In genomic region chr4:44016791-44017190, GRCm38 (mm10) we compare ENCODE assay signal across 33 mouse cellular contexts. TPM values are rescaled to one million over a fixed set of nuclear protein-coding genes. Genes with fewer than 3 reads are reported as not detected.
DNase-seq lines count a peak whose midpoint lies in the region; ATAC-seq and TF ChIP-seq lines count a peak whose summit lies in the region.
"Had no signal": no experiment of that assay in that cellular context is flagged by ENCODE, and none has a peak within 500 bp of the region (broad histone marks: within the 10 kb centered on the region; RNA-seq: fewer than 3 reads in every experiment).

No protein-coding gene starts in this region.

- H3K4me3 ChIP-seq in intestine, embryonic 15.5 days (replicated peaks): no peak overlapping the region
- H3K4me3 ChIP-seq in thymus, adult 2 months (ENCODE audit: control insufficient read depth, insufficient read depth, low read length): no peak overlapping the region
- H3K4me3 ChIP-seq: embryonic facial prominence, embryonic 10.5 days; forebrain, embryonic 10.5 days; heart, adult 2 months; hindbrain, embryonic 15.5 days; liver, embryonic 12.5 days; myocyte; neural tube, embryonic 13.5 days had no signal

- peak; percentile 18; the same call in 1 of the 2 replicates for ATAC-seq in intestine, embryonic 15.5 days
- ATAC-seq: forebrain, postnatal 0 days; liver, embryonic 12.5 days had no signal

- H3K4me2 ChIP-seq in intestine, embryonic 15.5 days (replicated peaks): no peak overlapping the region
- H3K4me2 ChIP-seq: hindbrain, embryonic 15.5 days; lung, embryonic 14.5 days; neural tube, embryonic 13.5 days had no signal

- H3K36me3 ChIP-seq in intestine, embryonic 15.5 days: peaks cover 16% of the 10 kb centered on the region
- H3K36me3 ChIP-seq in thymus, adult 2 months (ENCODE audit: control insufficient read depth, insufficient read depth, low read length): peaks cover 20% of the 10 kb centered on the region

- no peak for TF ChIP-seq CTCF in thymus, adult 2 months (IDR thresholded peaks at IDR 0.05; ENCODE audit: borderline replicate concordance, control insufficient read depth, extremely low read depth, insufficient read depth, low read length, poor library complexity)

- 78% methylated on average over 12 of the region's 12 CpGs for WGBS in intestine, embryonic 15.5 days
- 96% methylated on average over 12 of the region's 12 CpGs for WGBS in thymus, adult 2 months

- H3K27ac ChIP-seq in intestine, embryonic 15.5 days: no peak overlapping the region
- no peak overlapping the region for H3K27ac ChIP-seq in thymus, adult 2 months (ENCODE audit: control insufficient read depth, insufficient read depth, low read length)
- H3K27ac ChIP-seq: embryonic facial prominence, embryonic 10.5 days; forebrain, embryonic 10.5 days; heart, adult 2 months; hindbrain, embryonic 15.5 days; neural tube, embryonic 13.5 days had no signal

- no peaks in the 10 kb centered on the region for H3K27me3 ChIP-seq in intestine, embryonic 15.5 days (replicated peaks)
- H3K27me3 ChIP-seq in thymus, adult 2 months (ENCODE audit: control insufficient read depth, insufficient read depth, low read length): no peaks in the 10 kb centered on the region
- H3K27me3 ChIP-seq: hindbrain, embryonic 15.5 days; liver, embryonic 12.5 days; neural tube, embryonic 13.5 days had no signal

- H3K9ac ChIP-seq in intestine, embryonic 15.5 days: no peak overlapping the region
- H3K9ac ChIP-seq: forebrain, postnatal 0 days; hindbrain, embryonic 15.5 days; liver, embryonic 12.5 days; lung, embryonic 14.5 days; neural tube, embryonic 13.5 days had no signal

- peak; percentile 85 for DNase-seq in heart, adult 11 months
- DNase-seq in heart, postnatal 10 days: no peak
- DNase-seq in kidney, adult 9 months: peak; percentile 83
- peak; percentile 72 to 74 for DNase-seq in kidney, postnatal 25 days
- no peak for DNase-seq in lung, adult 18-20 months
- DNase-seq in thymus, adult 2 months: no peak
- no peak for DNase-seq in spleen, adult 18-20 months
- DNase-seq: adrenal gland, postnatal 14 days; cerebellum, adult 9-10 months; forebrain, postnatal 0 days; gastrocnemius, postnatal 25 days; heart, postnatal 4 days; layer of hippocampus, postnatal 36 days; lung, embryonic 14.5 days; midbrain, embryonic 14.5 days; retina, postnatal 1 day; thymus, postnatal 25 days had no signal

- no peak for TF ChIP-seq POLR2A in thymus, adult 2 months (IDR thresholded peaks at IDR 0.05; ENCODE audit: control insufficient read depth, extremely low read depth, insufficient read depth, low read length, poor library complexity)

- intact Hi-C loops in heart, postnatal 10 days (cut with DNase I): no loop called here

- no peaks in the 10 kb centered on the region for H3K9me3 ChIP-seq in intestine, embryonic 15.5 days
- H3K9me3 ChIP-seq: embryonic facial prominence, embryonic 10.5 days; forebrain, embryonic 10.5 days; hindbrain, embryonic 15.5 days; liver, embryonic 12.5 days; neural tube, embryonic 13.5 days had no signal

- peaks cover 30% of the 10 kb centered on the region for H3K4me1 ChIP-seq in intestine, embryonic 15.5 days (replicated peaks)
- peaks cover 22% of the 10 kb centered on the region for H3K4me1 ChIP-seq in thymus, adult 2 months (replicated peaks; ENCODE audit: control insufficient read depth, insufficient read depth, low read length)

RNA-seq across cellular contexts. Expression of gene Clta, which starts 12.5 kb away (rescaled TPM):
- 100 to 1,000 TPM; 101 to 104 TPM for total RNA-seq in heart, postnatal 10 days (2021)
- 260 and 272 TPM in 2 replicates for polyA plus RNA-seq in intestine, embryonic 15.5 days (2015; fragmentation: Nextera tagmentation; extraction: Ambion mirVana)
- polyA plus RNA-seq in thymus, adult 2 months (2012; rRNA removed): 184 and 193 TPM in 2 replicates

RNA-seq across cellular contexts. Expression of gene Ccin, which starts 33.5 kb away (rescaled TPM):
- under 1 TPM; 0.12 to 0.22 TPM for total RNA-seq in heart, postnatal 10 days (2021)
- not detected in 2 replicates for polyA plus RNA-seq in intestine, embryonic 15.5 days (2015; fragmentation: Nextera tagmentation; extraction: Ambion mirVana)
- 0.11 and 0.32 TPM in 2 replicates for polyA plus RNA-seq in thymus, adult 2 months (2012; rRNA removed)
- total RNA-seq: adrenal gland, postnatal 14 days; common myeloid progenitor, adult 5-6 weeks; gastrocnemius, postnatal 25 days; heart, adult 2 months; layer of hippocampus, adult 8-10 months; layer of hippocampus, postnatal 36 days; left cerebral cortex, postnatal 10 days; megakaryocyte-erythroid progenitor cell, adult 5-6 weeks had no signal
- polyA plus RNA-seq: embryonic facial prominence, embryonic 10.5 days; forebrain, embryonic 10.5 days; forebrain, postnatal 0 days; heart, embryonic 14.5 days; hindbrain, embryonic 15.5 days; intestine, embryonic 14.5 days; limb, embryonic 11.5 days; liver, embryonic 12.5 days; lung, embryonic 14.5 days; midbrain, embryonic 14.5 days; neural tube, embryonic 13.5 days; stomach, embryonic 14.5 days had no signal

RNA-seq across cellular contexts. Expression of gene Glipr2, which starts 59.6 kb away (rescaled TPM):
- 10 to 100 TPM; 16.4 to 18.1 TPM for total RNA-seq in heart, postnatal 10 days (2021)
- polyA plus RNA-seq in intestine, embryonic 15.5 days (2015; fragmentation: Nextera tagmentation; extraction: Ambion mirVana): 85.4 and 88.7 TPM in 2 replicates
- 20.6 and 23.4 TPM in 2 replicates for polyA plus RNA-seq in thymus, adult 2 months (2012; rRNA removed)

Comparison
In these comparisons a context has a peak if more than half of its experiments do, and no peak if none do; other contexts are left out.
1. DNase-seq: peak in heart, adult 11 months (single experiment), kidney, adult 9 months (single experiment) and kidney, postnatal 25 days (2 of 2); none in heart, postnatal 10 days (0 of 2), lung, adult 18-20 months (0 of 2), thymus, adult 2 months (single experiment) and spleen, adult 18-20 months (0 of 2).